Mouse (Mus musculus) liver, embryonic 14.5 days (tissue): ENCODE results near the gene Wt1.

Experiments used
- CTCF ChIP-seq: IDR thresholded peaks from 2 replicates; pipeline ENCODE4 v1.5.1; 2016; ENCODE audit warnings: antibody characterized with exemption, low read depth, control low read depth
- EP300 ChIP-seq: IDR thresholded peaks from 2 replicates; pipeline ENCODE4 v1.6.1; 2016; ENCODE audit warnings: antibody characterized with exemption, low read depth

GRCm38 (mm10) chr2:105082256-105082790 lies 44.0 kb upstream of the Wt1 start:
- no peak for TF ChIP-seq CTCF
- TF ChIP-seq EP300: no peak
